Mouse (Mus musculus): ENCODE measurements around the gene Raver2.

DNA sequence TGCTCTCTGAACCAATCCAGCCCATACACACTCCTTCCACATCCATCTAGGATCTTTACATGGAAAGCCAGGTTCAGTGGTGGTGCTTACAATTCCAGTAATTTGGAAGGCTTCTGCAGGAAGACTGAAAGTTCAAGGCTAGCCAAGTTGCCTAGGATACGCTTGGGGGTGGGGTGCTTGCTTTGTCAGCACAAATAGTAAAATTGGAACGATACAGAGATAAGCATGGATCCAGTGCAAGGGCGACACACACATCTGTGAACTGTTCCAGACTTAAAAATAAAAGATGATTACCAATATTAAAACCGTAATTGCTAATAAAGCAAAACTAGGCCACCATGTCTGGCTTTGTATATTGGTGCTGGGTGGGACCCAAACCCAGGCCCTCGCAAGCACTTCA lies 117.8 kb downstream of the Raver2 start:
- TF ChIP-seq CTCF (IDR thresholded peaks at IDR 0.05; ENCODE audit: borderline replicate concordance, insufficient read depth, low read depth, low read length) (no peak), POLR2A (IDR thresholded peaks at IDR 0.05; ENCODE audit: borderline replicate concordance, insufficient read depth, low read length) (no peak)
